Mouse (Mus musculus) E14TG2a.4 (cell line): ENCODE results near the gene Ankrd23.

Experiments
- H3K27me3 ChIP-seq: 2 replicates; pipeline ENCODE4 v1.6.1; 2014; ENCODE audit warnings: low read length, control low read depth; ENCODE audit not compliant: insufficient read depth
- H3K36me3 ChIP-seq: 2 replicates; pipeline ENCODE4 v1.6.1; 2014; ENCODE audit warnings: low read length, control low read depth; ENCODE audit not compliant: insufficient read depth
- H3K4me1 ChIP-seq: replicated peaks from 2 replicates; pipeline ENCODE4 v1.6.1; 2014; ENCODE audit warnings: low read depth, low read length, control low read depth
- H3K4me3 ChIP-seq: replicated peaks from 2 replicates; pipeline ENCODE4 v1.5.1; 2014; ENCODE audit warnings: mild to moderate bottlenecking, low read length
- H3K9me3 ChIP-seq: 2 replicates; pipeline ENCODE4 v1.6.1; 2014; ENCODE audit warnings: low read length, control low read depth
- CTCF ChIP-seq: conservative IDR thresholded peaks from 2 replicates; pipeline ENCODE4 v1.5.1; 2014; ENCODE audit warnings: low read length
- NANOG ChIP-seq: IDR thresholded peaks from 2 replicates; pipeline ENCODE4 v1.6.1; 2014; ENCODE audit warnings: borderline replicate concordance, low read length, mixed read lengths
- POU5F1 ChIP-seq: IDR thresholded peaks from 2 replicates; pipeline ENCODE4 v1.6.1; 2014; ENCODE audit warnings: low read length, borderline replicate concordance

Gene Ankrd23

DNA sequence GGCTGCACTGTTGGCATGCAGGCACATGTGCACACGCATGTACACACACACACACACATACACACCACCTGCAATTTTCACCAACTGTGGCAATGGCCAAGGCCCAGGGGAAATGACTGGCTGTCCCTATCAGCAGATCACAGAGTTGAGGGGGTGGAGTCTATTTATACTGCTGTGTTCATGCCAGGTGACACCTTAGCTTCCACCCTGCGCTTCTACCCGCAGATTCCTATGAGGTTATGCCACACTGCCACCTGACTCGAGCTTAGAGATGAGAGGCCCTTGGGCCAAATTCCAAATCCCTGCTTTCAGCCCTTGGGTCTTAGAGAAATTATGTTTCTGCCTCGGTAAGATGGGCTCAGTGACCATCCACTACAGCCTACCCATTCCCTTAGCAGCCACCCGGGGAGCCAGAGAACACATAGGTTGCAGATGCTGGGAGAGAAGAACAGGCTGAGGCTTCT, 2.1 kb downstream of the Ankrd23 start:
- Histone ChIP-seq H3K36me3 (peaks cover 27% of the 10 kb centered on the region), H3K9me3 (no peaks in the 10 kb centered on the region), H3K4me3 (no peak overlapping the region), H3K4me1 (peaks cover 41% of the 10 kb centered on the region), H3K27me3 (no peaks in the 10 kb centered on the region)
- no peak for TF ChIP-seq NANOG
- no peak for TF ChIP-seq CTCF
- TF ChIP-seq POU5F1 = no peak

DNA sequence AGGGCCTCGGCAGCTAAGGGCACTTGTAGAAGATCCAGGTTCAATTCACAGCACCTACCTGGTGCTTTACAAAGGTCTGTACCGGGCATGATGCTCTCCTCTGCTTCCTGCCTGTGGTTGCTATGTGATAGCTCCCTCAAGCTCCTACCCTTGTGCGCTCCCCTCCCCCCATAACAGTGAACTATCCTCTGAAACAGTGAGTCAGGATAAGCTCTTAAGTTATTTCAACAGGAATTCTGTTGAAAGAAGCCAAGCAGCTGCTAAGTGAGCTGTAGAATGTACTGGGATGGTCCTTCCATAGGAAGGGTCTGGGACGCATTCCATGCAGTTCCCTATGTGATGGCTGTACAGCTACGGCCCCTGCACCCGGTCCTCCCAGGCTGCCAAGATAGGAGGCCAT, 3.1 kb downstream of the Ankrd23 start:
- H3K4me3 ChIP-seq = no peak overlapping the region

DNA sequence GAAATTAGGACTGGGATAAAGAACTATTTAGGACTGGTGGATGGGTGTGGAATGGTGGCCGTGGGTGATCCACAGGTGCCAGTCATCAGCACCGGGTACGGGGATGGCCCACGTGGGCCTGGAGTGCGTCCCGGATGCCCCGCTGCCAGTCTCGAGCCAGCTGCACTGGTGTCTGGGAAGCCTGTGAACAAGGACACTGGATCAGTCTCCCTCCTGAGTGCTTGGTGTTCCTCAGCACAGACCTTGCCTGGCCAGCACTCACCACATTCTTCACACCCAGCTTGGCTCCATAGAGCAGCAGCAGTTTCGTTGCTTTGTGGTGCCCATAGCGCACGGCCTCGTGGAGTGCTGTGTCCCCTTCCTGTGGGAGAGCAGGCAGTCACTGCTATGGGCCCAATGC, 5.2 kb downstream of the Ankrd23 start:
- no peaks in the 10 kb centered on the region for H3K9me3 ChIP-seq
- H3K4me3 ChIP-seq = peak overlapping the region; percentile 61
- no peaks in the 10 kb centered on the region for H3K27me3 ChIP-seq
- peaks cover 19% of the 10 kb centered on the region for H3K36me3 ChIP-seq
- peaks cover 64% of the 10 kb centered on the region for H3K4me1 ChIP-seq
- TF ChIP-seq POU5F1 (no peak), CTCF (no peak), NANOG (no peak)

More for the DNA sequence above, 3.1 kb downstream of the Ankrd23 start:
- Histone ChIP-seq H3K36me3 (peaks cover 18% of the 10 kb centered on the region), H3K9me3 (no peaks in the 10 kb centered on the region), H3K27me3 (no peaks in the 10 kb centered on the region), H3K4me1 (peaks cover 45% of the 10 kb centered on the region)
- TF ChIP-seq POU5F1 = no peak

DNA sequence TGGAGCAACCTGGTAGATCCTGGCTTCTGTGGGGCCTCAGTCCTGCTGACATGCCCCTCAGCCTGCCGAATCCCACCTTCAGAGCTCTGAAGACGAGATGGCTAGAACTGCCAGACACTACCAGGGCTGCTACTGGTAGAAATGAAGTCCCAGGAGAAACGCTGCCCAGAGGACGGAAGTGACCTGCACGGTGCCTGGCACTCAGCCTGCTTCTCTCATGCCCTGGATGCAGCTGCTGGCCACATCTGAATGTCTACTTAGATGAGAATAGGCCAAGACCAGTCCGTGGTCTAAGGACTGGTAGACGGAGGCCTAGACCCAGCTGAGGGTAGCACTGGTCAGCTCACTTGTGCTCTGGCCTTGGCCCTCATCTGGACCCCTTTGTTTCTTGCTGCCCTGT, 5.7 kb downstream of the Ankrd23 start:
- Histone ChIP-seq H3K4me3 (no peak overlapping the region), H3K4me1 (peaks cover 64% of the 10 kb centered on the region), H3K27me3 (no peaks in the 10 kb centered on the region), H3K36me3 (peaks cover 24% of the 10 kb centered on the region), H3K9me3 (no peaks in the 10 kb centered on the region)
- no peak for TF ChIP-seq CTCF
- no peak for TF ChIP-seq POU5F1

DNA sequence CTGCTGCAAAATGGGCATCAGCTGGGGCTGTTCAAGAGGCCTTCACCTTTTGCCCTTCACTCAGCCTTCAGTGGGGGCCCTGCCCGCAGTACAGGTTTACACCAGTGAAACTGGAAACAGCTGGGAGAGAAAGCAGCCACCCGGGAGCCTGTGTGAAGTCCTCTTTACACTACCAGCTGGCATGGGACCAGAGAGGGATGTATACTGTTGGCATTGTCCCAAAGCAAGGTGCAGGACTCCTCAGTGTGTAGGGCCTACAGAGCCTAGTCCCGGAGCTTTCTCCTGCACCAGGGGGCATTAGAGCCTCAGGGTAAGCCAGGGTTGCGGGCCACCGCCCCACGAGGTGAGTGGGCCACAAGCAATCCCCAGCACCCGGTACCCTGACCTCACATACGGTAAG, 6.2 kb downstream of the Ankrd23 start:
- H3K27me3 ChIP-seq = no peaks in the 10 kb centered on the region
- TF ChIP-seq CTCF (no peak), POU5F1 (no peak), NANOG (no peak)
- peaks cover 28% of the 10 kb centered on the region for H3K36me3 ChIP-seq
- no peak overlapping the region for H3K4me3 ChIP-seq
- H3K4me1 ChIP-seq = peaks cover 69% of the 10 kb centered on the region
- no peaks in the 10 kb centered on the region for H3K9me3 ChIP-seq

DNA sequence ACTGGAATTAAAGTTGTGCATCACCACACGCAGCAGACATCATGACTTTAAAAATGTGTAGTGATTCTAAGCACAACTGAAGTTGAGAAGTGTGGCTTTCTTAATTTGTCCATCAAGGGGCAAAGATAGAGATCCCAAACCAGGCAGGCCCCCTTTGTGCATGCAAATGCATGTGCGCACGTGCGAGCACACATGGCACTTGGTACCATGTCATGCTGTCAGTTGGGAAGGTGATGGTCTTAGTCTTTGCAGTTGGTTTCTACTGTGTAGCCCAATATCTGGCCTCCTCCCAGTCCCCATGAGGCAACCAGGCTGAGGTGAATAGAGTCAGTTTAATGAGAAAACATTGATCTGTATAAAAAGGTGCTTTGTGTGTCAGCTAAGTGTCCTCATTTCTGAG, 6.8 kb downstream of the Ankrd23 start:
- H3K36me3 ChIP-seq = peaks cover 35% of the 10 kb centered on the region
- TF ChIP-seq NANOG = no peak
- no peak for TF ChIP-seq POU5F1
- TF ChIP-seq CTCF = no peak
- peaks cover 75% of the 10 kb centered on the region for H3K4me1 ChIP-seq
- no peaks in the 10 kb centered on the region for H3K9me3 ChIP-seq
- no peaks in the 10 kb centered on the region for H3K27me3 ChIP-seq
- no peak overlapping the region for H3K4me3 ChIP-seq

DNA sequence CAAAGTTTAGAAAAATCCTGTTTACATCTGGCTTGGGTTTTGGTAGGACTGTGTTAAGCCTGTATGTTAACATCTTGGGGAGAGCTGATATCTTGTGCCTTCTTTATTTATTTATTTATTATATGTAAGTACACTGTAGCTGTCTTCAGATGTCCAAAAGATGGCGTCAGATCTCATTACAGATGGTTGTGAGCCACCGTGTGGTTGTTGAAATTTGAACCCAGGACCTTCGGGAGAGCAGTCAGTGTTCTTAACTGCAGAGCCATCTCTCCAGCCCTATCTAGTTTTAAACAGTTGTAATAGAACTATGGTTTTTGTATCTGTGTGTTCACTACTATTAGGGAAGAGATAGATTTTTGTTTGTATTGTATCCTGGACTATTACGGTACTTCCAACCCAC, 7.4 kb downstream of the Ankrd23 start:
- no peaks in the 10 kb centered on the region for H3K9me3 ChIP-seq
- H3K36me3 ChIP-seq = peaks cover 41% of the 10 kb centered on the region
- H3K4me3 ChIP-seq = no peak overlapping the region
- H3K27me3 ChIP-seq = no peaks in the 10 kb centered on the region
- peaks cover 77% of the 10 kb centered on the region for H3K4me1 ChIP-seq
- TF ChIP-seq NANOG (no peak), POU5F1 (no peak), CTCF (no peak)

DNA sequence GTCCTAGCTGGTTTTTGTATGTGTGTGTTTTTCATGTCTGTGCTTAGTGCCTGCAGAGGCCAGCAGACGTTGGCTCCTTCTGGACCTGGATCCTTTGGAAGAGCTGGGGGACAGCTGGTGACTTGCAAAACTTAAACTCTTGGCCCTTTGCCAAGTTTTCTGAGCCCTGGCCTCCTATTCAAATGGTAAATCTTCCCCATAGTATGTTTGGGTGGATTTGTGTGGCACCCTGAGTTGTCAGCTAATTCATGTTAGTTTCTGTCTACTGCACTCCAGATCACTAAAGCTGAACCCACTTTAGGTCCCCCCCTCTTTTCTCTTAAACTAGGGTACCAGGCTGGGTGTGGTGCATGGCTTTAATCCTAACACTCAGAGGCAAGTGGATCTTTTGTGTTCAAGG, 8.3 kb downstream of the Ankrd23 start:
- Histone ChIP-seq H3K9me3 (no peaks in the 10 kb centered on the region), H3K4me1 (peaks cover 68% of the 10 kb centered on the region), H3K4me3 (no peak overlapping the region), H3K36me3 (peaks cover 50% of the 10 kb centered on the region), H3K27me3 (no peaks in the 10 kb centered on the region)
- TF ChIP-seq POU5F1 (no peak), CTCF (no peak), NANOG (no peak)

DNA sequence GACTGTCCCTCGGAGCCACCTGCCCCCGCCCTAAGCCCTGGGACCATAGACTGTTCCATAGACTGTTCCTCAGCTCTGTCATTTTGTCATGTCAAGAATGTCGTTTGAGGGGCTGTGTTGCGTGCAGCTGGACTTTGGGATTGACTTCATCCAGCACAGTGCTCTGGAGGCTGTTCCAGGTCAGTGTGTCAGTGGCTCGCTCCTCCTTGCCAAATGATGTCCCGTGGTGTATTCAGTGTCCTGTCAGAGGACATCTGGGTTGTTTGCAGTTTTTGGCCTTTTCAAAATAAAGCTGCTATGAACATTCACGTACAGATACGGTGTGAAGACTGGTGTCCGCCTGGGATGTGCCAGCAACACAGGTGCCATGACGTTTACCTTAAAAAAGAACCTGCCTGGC, 9.8 kb downstream of the Ankrd23 start:
- H3K36me3 ChIP-seq = peaks cover 64% of the 10 kb centered on the region
- TF ChIP-seq NANOG (no peak), POU5F1 (no peak), CTCF (no peak)
- H3K4me3 ChIP-seq = no peak overlapping the region
- peaks cover 67% of the 10 kb centered on the region for H3K4me1 ChIP-seq
- H3K9me3 ChIP-seq = no peaks in the 10 kb centered on the region
- H3K27me3 ChIP-seq = no peaks in the 10 kb centered on the region

DNA sequence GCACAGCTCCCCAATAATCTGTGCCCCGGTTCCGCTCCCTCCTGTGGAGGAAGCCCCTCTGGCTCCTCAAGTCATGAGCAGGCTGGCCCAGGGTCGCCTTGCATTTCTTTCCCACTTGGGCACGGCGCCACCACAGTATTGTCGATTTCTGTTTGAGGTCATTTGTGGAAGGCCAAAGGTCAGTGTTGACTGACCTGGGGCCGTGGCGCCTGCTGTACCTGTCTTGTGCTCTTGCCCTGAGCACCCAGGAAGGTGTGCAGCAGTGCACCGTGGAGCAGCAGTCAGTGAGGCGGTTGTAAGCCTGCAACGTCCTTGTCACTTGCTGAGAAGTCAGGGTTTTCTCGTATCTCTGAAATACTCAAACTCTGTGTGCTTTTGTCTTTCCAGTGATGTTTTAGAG, 10.9 kb downstream of the Ankrd23 start:
- H3K4me1 ChIP-seq = peaks cover 67% of the 10 kb centered on the region
- no peaks in the 10 kb centered on the region for H3K27me3 ChIP-seq
- no peak overlapping the region for H3K4me3 ChIP-seq
- H3K9me3 ChIP-seq = no peaks in the 10 kb centered on the region
- TF ChIP-seq CTCF = no peak
- no peak for TF ChIP-seq POU5F1
- TF ChIP-seq NANOG = no peak
- H3K36me3 ChIP-seq = peaks cover 72% of the 10 kb centered on the region
